Mouse (Mus musculus) right cerebral cortex, postnatal 36 days (tissue): ENCODE measurements around the gene Gm4858.
"Not testable (repeated sequence)": the region's sequence is repeated elsewhere in the genome, so short reads cannot be mapped to it uniquely, and the experiment has no call there.

Source experiments
- DNase-seq, 2 experiments: peaks; one replicate each; pipeline ENCODE4 v3.0.0; 2022; ENCODE audit warnings: low spot score in 2 of 2, mixed read lengths in 1 of 2

Gene Gm4858

GRCm38 (mm10) chr3:93068523-93068922, at the start of gene Gm4858:
Gene Gm4858 (plus strand): TSS chr3:93068823.
- DNase-seq: not testable (repeated sequence)

GRCm38 (mm10) chr3:93018960-93019359, 49.7 kb upstream of the Gm4858 start, which contains the start of gene Lce1m:
Gene Lce1m (minus strand): TSS chr3:93019060.
- DNase-seq: no peak

DNA sequence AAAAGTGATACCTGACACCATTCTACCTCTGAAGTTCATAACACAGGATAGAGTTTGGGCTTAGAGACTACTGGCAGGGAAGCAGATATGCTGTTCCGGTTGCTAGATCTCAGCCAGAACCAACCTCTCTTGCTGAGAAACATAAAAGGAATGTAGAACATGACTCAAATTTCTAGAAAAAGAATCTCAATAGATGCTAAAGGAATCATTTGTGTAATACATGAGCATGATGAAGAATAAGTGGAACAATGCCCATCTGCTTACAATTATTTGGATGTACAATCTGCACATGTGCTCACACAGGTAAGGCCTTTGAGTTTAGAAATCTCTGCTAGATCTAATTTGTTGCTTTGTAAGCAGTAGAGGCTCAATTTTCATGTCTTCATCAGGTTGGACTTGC, 47.5 kb upstream of the Gm4858 start:
- no peak for DNase-seq

DNA sequence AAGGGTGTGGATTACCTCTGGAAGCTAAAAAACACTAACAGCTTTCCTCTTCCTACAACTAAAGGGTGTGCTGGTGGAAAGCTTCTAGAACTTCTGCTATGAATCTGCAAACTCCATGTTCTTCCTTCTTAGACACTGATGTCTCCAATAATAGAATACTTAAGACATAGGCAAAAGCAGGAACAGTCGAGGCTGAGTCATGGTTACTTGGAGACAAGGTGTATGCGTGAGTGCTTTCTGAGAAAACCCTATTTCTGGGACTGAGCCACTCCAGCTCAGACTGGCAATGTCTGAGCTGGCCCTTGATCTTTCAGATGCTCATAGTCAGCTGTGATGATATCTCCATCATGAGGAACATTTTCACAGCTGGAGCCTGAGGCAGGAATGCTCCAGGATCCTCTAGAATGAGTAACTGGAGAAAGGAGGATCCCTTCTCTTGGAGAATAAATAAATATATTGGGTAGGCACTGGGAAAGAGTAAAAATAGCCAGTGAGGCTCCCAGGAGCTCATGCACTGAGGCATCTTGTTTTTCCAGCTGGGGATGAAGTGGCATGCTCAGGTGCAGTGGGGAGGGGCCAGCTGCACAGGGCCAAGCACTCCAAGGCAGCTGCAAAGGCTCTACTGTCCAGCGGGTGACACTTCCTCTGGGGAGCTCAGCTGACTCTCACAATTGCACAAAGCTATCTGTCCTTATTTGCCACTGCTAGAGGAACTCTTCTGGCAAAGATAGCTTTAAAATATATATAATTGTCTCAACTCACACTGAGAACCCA, 45.0 kb upstream of the Gm4858 start:
- peak in 1 of 2 experiments; percentile 27 for DNase-seq

DNA sequence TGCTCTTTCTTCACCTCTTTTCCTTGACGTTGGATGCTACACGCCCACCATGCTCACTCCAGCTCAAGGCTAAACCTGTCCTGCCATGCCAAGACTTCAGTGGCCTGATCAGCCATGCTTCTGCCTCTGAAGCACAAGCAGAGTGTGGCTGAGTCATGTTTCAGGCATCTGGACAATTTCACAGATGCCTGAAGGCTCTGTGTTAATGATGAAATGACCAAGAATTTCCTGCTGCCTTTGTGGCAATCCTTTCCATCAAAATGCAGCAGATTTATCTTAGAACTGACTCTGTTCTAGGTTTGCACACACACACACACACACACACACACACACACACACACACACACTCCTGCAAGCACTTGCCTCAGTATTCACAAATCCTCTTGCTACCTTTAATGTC, 43.1 kb upstream of the Gm4858 start:
- no peak for DNase-seq

GRCm38 (mm10) chr3:93031450-93031849, 37.2 kb upstream of the Gm4858 start:
- peak in 1 of 2 experiments; percentile 31 for DNase-seq

GRCm38 (mm10) chr3:93050182-93050581, 18.4 kb upstream of the Gm4858 start:
- no peak for DNase-seq

- no peak for DNase-seq
Observed at GRCm38 (mm10) chr3:93052826-93053474, 15.7 kb upstream of the Gm4858 start.

DNA sequence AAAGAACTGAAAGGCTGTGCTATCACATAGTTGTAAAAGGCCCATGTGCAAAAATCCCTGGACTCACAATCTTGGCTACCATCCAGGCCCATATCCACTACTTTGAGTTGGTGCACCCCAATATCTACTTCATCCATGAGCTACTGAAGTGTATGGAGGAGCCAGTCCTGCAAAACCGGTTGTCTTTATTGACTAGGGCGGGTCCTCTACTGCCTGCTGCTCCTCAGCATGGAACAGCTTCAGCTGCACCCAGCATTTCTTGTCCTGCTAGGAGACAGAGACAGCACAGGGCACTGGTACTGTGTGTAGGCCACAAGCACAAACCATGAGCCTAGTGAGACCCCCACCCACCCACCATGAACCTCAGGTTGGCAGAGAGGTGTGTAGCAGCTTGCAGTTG, 18.0 kb downstream of the Gm4858 start:
- no peak for DNase-seq

DNA sequence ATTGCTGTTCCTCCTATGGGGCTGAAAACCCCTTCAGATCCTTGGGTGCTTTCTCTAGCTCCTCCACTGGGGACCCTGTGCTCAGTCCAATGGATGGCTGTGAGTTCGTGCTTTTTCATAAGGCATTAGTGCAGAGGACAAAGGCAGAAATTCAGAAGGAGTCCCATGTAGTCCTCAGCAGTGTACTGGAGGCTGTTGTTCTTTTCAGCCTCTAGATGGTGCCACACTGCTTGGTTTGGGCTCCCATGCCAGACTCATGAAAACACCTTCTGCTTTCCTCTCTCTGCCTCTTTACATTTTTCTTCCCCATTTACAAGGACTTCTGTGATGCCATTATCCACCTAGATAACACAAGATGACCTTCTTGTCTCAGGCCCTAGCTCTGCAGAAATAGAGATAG, 25.0 kb downstream of the Gm4858 start:
- not testable (repeated sequence) for DNase-seq

DNA sequence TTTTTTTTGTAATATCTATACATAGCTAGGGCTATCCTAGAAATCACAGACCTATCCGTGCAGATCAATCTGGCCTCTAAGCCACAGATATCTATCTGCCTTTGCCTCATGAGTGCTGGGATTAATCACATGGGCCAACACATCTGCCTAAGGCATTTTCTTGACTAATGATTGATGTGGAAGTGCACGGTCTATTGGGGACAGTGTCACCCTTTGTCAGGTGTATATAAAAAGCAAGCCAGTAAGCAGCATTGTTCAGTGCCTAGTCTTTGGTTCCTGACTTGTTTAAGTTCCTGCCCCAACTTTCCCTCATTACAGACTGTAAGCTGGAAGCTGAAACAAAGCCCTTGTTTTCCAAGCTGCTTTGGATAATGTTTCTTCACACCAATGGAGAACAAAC, 27.8 kb downstream of the Gm4858 start:
- DNase-seq: no peak

DNA sequence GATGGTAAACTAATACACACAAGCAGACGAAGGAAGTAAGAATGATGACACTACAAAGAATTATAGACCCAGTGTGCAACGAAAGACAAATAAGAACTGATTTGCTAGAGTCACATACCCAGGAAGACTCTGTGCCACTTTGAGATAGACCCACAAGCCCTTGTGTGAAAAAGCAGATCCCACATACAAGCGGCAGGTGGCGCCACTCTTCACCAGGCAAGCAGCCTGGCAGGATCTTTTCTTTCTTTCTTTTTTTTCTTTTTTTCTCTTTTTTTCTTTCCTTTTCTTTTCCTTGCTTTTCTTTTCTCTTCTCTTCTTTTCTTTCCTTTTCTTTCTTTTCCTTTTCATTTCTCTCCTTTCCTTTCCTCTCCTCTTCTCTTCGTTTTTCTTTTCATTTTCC, 43.0 kb downstream of the Gm4858 start:
- no peak for DNase-seq

DNA sequence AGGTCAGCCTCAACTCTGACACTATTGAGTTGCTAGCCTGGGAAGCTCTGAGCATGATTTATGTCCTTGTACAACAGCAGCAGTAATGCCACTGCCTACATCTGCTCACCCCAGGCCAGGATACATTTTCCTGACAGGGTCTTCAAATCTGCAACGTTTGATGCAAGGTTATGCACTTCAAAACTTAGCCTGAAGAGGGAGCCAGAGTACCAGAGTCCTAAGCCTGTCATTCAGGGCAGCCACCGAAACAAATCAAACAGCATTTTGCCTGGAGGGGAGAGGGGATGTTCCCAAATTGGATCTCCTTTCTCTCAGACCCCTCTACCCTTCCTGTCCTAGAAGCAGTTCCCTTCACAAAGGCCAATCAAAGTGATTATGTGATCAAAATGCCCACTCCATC, 45.9 kb downstream of the Gm4858 start:
- no peak for DNase-seq

- DNase-seq: no peak
Observed at GRCm38 (mm10) chr3:93119101-93119500, 50.5 kb downstream of the Gm4858 start.
